Mouse (Mus musculus): ENCODE results near the gene Gm20388. TPM values are rescaled to one million over a fixed set of nuclear protein-coding genes. Genes with fewer than 3 reads are reported as not detected.

Gene Gm20388
- polyA plus RNA-seq, 2 experiments, result 8.5 TPM; not detected in 1

GRCm38 (mm10) chr8:122735110-122735509 lies 2824.5 kb downstream of the Gm20388 start:
- TF ChIP-seq CTCF (IDR thresholded peaks at IDR 0.05; ENCODE audit: low read depth), result no peak
- no peak for TF ChIP-seq EP300 (IDR thresholded peaks at IDR 0.05; ENCODE audit: low read depth)
- H3K4me3 ChIP-seq (ENCODE audit: insufficient read depth in 1 of 2, low read depth in 2 of 2, low read length in 2 of 2), result no peak overlapping the region
- H3K36me3 ChIP-seq (replicated peaks; ENCODE audit: control insufficient read depth, insufficient read depth, low read depth), result no peaks in the 10 kb centered on the region
- no peak overlapping the region for H3K27ac ChIP-seq
- peaks cover 10% of the 10 kb centered on the region for H3K27me3 ChIP-seq (ENCODE audit: control insufficient read depth, insufficient read depth, low read length)
- DNase-seq (ENCODE audit: low read depth in 3 of 3, low spot score in 3 of 3), result no peak
- H3K4me2 ChIP-seq (ENCODE audit: low read depth), result peak overlapping the region; percentile 54; the same call in 1 of the 2 replicates
- H3K9me3 ChIP-seq (ENCODE audit: control insufficient read depth, low read length), result no peaks in the 10 kb centered on the region
- H3K4me1 ChIP-seq (replicated peaks; ENCODE audit: control insufficient read depth in 2 of 2, insufficient read depth in 2 of 2, low read length in 1 of 2), result peaks cover 23 to 27% of the 10 kb centered on the region in 2 experiments
- ATAC-seq (ENCODE audit: insufficient read depth), result no peak
- H3K9ac ChIP-seq (replicated peaks), result no peak overlapping the region
- WGBS (ENCODE audit: insufficient replicate concordance), result 37% methylated on average over 3 of the region's 3 CpGs

GRCm38 (mm10) chr8:122735542-122736473 lies 2825.2 kb downstream of the Gm20388 start:
- 7% methylated on average over 19 of the region's 19 CpGs for WGBS (ENCODE audit: insufficient replicate concordance)
- Histone ChIP-seq H3K27me3 (ENCODE audit: control insufficient read depth, insufficient read depth, low read length) (peaks cover 14% of the 10 kb centered on the region), H3K4me3 (ENCODE audit: insufficient read depth in 1 of 2, low read depth in 2 of 2, low read length in 2 of 2) (peak overlapping the region in 1 of 2 experiments; percentile 21; a peak in 2 of 4 replicates), H3K36me3 (replicated peaks; ENCODE audit: control insufficient read depth, insufficient read depth, low read depth) (no peaks in the 10 kb centered on the region), H3K9me3 (ENCODE audit: control insufficient read depth, low read length) (no peaks in the 10 kb centered on the region), H3K27ac (peak overlapping the region; percentile 24; the same call in 1 of the 2 replicates), H3K9ac (replicated peaks) (peak overlapping the region; percentile 35), H3K4me1 (replicated peaks; ENCODE audit: control insufficient read depth in 2 of 2, insufficient read depth in 2 of 2, low read length in 1 of 2) (peaks cover 23 to 27% of the 10 kb centered on the region in 2 experiments), H3K4me2 (ENCODE audit: low read depth) (peak overlapping the region; percentile 54)
- peak; percentile 91 for ATAC-seq (ENCODE audit: insufficient read depth)
- peak; percentile 68 to 73 (median 71) for DNase-seq (ENCODE audit: low read depth in 3 of 3, low spot score in 3 of 3)
- TF ChIP-seq EP300 (IDR thresholded peaks at IDR 0.05; ENCODE audit: low read depth) (peak; percentile 83), CTCF (IDR thresholded peaks at IDR 0.05; ENCODE audit: low read depth) (peak; percentile 59)

DNA sequence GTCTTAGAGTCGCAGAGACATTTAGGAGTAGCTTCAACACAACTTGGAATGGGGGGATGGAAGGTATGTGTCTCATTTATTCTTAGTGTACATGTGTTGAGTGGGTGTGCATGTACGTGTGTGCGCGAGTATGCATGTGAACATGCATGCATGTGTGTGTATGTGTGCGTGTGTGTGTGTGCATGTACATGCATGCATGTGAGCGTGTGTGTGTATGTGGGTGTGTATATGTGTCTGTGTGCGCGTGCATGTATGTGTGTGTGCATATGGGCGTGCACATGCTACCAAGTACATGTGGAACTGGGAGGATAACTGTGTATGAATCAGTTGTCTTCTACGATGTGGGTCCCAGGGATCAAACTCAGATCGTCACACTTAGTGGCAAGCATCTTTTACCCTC lies 2826.0 kb downstream of the Gm20388 start:
- Histone ChIP-seq H3K4me3 (ENCODE audit: insufficient read depth in 1 of 2, low read depth in 2 of 2, low read length in 2 of 2) (peak overlapping the region in 1 of 2 experiments; percentile 10; a peak in 2 of 4 replicates), H3K9ac (replicated peaks) (no peak overlapping the region; the same call in 1 of the 2 replicates), H3K36me3 (replicated peaks; ENCODE audit: control insufficient read depth, insufficient read depth, low read depth) (no peaks in the 10 kb centered on the region), H3K9me3 (ENCODE audit: control insufficient read depth, low read length) (no peaks in the 10 kb centered on the region), H3K27me3 (ENCODE audit: control insufficient read depth, insufficient read depth, low read length) (peaks cover 21% of the 10 kb centered on the region), H3K27ac (no peak overlapping the region; the same call in 1 of the 2 replicates), H3K4me1 (replicated peaks; ENCODE audit: control insufficient read depth in 2 of 2, insufficient read depth in 2 of 2, low read length in 1 of 2) (peaks cover 23 to 27% of the 10 kb centered on the region in 2 experiments), H3K4me2 (ENCODE audit: low read depth) (peak overlapping the region; percentile 54)
- no peak for DNase-seq (ENCODE audit: low read depth in 3 of 3, low spot score in 3 of 3)
- ATAC-seq (ENCODE audit: insufficient read depth), result no peak
- TF ChIP-seq CTCF (IDR thresholded peaks at IDR 0.05; ENCODE audit: low read depth), result no peak
- TF ChIP-seq EP300 (IDR thresholded peaks at IDR 0.05; ENCODE audit: low read depth), result no peak
- 71% methylated on average over 11 of the region's 11 CpGs for WGBS (ENCODE audit: insufficient replicate concordance)

DNA sequence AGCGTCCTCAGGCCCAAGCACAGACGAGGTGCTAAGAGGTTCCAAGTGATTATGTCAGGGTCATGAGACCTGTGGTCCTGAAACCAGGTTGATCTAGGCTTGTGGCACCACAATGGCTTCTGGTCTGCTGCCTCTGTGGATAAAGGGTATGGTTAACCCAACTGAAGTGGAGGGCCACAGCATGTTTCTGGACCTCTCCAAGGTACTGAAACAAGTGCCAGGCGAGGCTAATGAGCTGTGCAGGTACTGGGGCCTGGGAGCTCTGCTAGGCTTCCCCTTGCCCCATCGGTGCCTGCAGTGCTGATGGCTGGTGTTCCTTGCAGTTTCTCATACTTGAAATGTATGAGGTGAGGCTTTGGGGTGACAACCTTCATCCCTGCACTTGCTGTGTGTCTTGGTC lies 2826.4 kb downstream of the Gm20388 start:
- peak overlapping the region; percentile 54; the same call in 1 of the 2 replicates for H3K4me2 ChIP-seq (ENCODE audit: low read depth)
- H3K27me3 ChIP-seq (ENCODE audit: control insufficient read depth, insufficient read depth, low read length), result peaks cover 26% of the 10 kb centered on the region
- H3K27ac ChIP-seq, result no peak overlapping the region
- H3K9me3 ChIP-seq (ENCODE audit: control insufficient read depth, low read length), result no peaks in the 10 kb centered on the region
- WGBS (ENCODE audit: insufficient replicate concordance), result 43% methylated on average over 4 of the region's 4 CpGs
- TF ChIP-seq EP300 (IDR thresholded peaks at IDR 0.05; ENCODE audit: low read depth), result no peak
- TF ChIP-seq CTCF (IDR thresholded peaks at IDR 0.05; ENCODE audit: low read depth), result no peak
- H3K4me1 ChIP-seq (replicated peaks; ENCODE audit: control insufficient read depth in 2 of 2, insufficient read depth in 2 of 2, low read length in 1 of 2), result peaks cover 23 to 27% of the 10 kb centered on the region in 2 experiments
- DNase-seq (ENCODE audit: low read depth in 3 of 3, low spot score in 3 of 3), result no peak
- no peak overlapping the region for H3K9ac ChIP-seq (replicated peaks)
- no peaks in the 10 kb centered on the region for H3K36me3 ChIP-seq (replicated peaks; ENCODE audit: control insufficient read depth, insufficient read depth, low read depth)
- no peak overlapping the region; a peak in 1 of 4 replicates for H3K4me3 ChIP-seq (ENCODE audit: insufficient read depth in 1 of 2, low read depth in 2 of 2, low read length in 2 of 2)
- no peak for ATAC-seq (ENCODE audit: insufficient read depth)

- Histone ChIP-seq H3K4me3 (ENCODE audit: insufficient read depth in 1 of 2, low read depth in 2 of 2, low read length in 2 of 2) (no peak overlapping the region), H3K27me3 (ENCODE audit: control insufficient read depth, insufficient read depth, low read length) (peaks cover 28% of the 10 kb centered on the region), H3K9ac (replicated peaks) (no peak overlapping the region), H3K4me1 (replicated peaks; ENCODE audit: control insufficient read depth in 2 of 2, insufficient read depth in 2 of 2, low read length in 1 of 2) (peaks cover 23 to 27% of the 10 kb centered on the region in 2 experiments), H3K27ac (no peak overlapping the region), H3K9me3 (ENCODE audit: control insufficient read depth, low read length) (no peaks in the 10 kb centered on the region), H3K36me3 (replicated peaks; ENCODE audit: control insufficient read depth, insufficient read depth, low read depth) (no peaks in the 10 kb centered on the region), H3K4me2 (ENCODE audit: low read depth) (no peak overlapping the region)
- no peak for ATAC-seq (ENCODE audit: insufficient read depth)
- WGBS (ENCODE audit: insufficient replicate concordance), result 77% methylated on average over 6 of the region's 6 CpGs
- DNase-seq (ENCODE audit: low read depth in 3 of 3, low spot score in 3 of 3), result no peak
- no peak for TF ChIP-seq EP300 (IDR thresholded peaks at IDR 0.05; ENCODE audit: low read depth)
- no peak for TF ChIP-seq CTCF (IDR thresholded peaks at IDR 0.05; ENCODE audit: low read depth)
These were observed 2827.2 kb downstream of the Gm20388 start for GRCm38 (mm10) chr8:122737886-122738285.

Measured in liver, embryonic 14.5 days (tissue).